Mouse (Mus musculus) neural tube, embryonic 11.5 days (tissue): ENCODE measurements around the gene Folr2. TPM values are rescaled to one million over a fixed set of nuclear protein-coding genes. Genes with fewer than 3 reads are reported as not detected.

ENCODE experiments used
- ATAC-seq: fragments of 200-750 bp; cut with Nextera tagmentation; 2 replicates; pipeline ENCODE4 v1.8.0; 2017; ENCODE audit warnings: moderate number of reproducible peaks, mild to moderate bottlenecking, moderate TSS enrichment, moderate library complexity; ENCODE audit not compliant: insufficient read depth, low FRiP score, low TSS enrichment
- DNase-seq: peaks from one replicate; pipeline ENCODE4 v3.0.0-alpha.2; 2015; ENCODE audit warnings: low spot score
- H3K27ac ChIP-seq: fragments of 300-500 bp; sonication (generic); 2 replicates; pipeline ENCODE4 v1.5.1; 2014; ENCODE audit warnings: low read depth, mild to moderate bottlenecking, low read length
- H3K27me3 ChIP-seq: fragments of 300-500 bp; sonication (generic); 2 replicates; pipeline ENCODE4 v1.6.1; 2014; ENCODE audit warnings: mild to moderate bottlenecking, low read length, mixed read lengths; ENCODE audit not compliant: control insufficient read depth, insufficient read depth
- H3K36me3 ChIP-seq: fragments of 300-500 bp; sonication (generic); 2 replicates; pipeline ENCODE4 v1.6.1; 2014; ENCODE audit warnings: mild to moderate bottlenecking, low read length, moderate library complexity, mixed read lengths; ENCODE audit not compliant: control insufficient read depth, insufficient read depth
- H3K4me1 ChIP-seq: fragments of 300-500 bp; sonication (generic); 2 replicates; pipeline ENCODE4 v1.6.1; 2014; ENCODE audit warnings: low read length, mixed read lengths; ENCODE audit not compliant: control insufficient read depth, insufficient read depth
- H3K4me2 ChIP-seq: fragments of 300-500 bp; sonication (generic); 2 replicates; pipeline ENCODE4 v1.6.1; 2014; ENCODE audit warnings: low read depth, mild to moderate bottlenecking, moderate library complexity
- H3K4me3 ChIP-seq: fragments of 300-500 bp; sonication (generic); 2 replicates; pipeline ENCODE4 v1.5.1; 2014; ENCODE audit warnings: low read depth, low read length
- H3K9ac ChIP-seq: fragments of 300-500 bp; sonication (generic); 2 replicates; pipeline ENCODE4 v1.6.1; 2014; ENCODE audit warnings: mild to moderate bottlenecking, low read length
- H3K9me3 ChIP-seq: fragments of 300-500 bp; sonication (generic); 2 replicates; pipeline ENCODE4 v1.6.1; 2016; ENCODE audit warnings: low read length; ENCODE audit not compliant: control insufficient read depth
- WGBS: fragments of 180-500 bp; shearing (Covaris S2); extraction: QIAGEN DNeasy Blood & Tissue Kit; methylation state at CpG from one replicate; pipeline ENCODE4 v1.1.7; 2014; 5-methylcytosine and 5-hydroxymethylcytosine counted together
- polyA plus RNA-seq: library from polyadenylated mRNA; unstranded; fragments of >200 nt; fragmentation: Nextera tagmentation; extraction: Ambion mirVana; gene quantifications from 2 replicates; pipeline ENCODE4 v1.2.1, GENCODE M21; 2014

Folr2 gene
- polyA plus RNA-seq, 1 experiment from 2014 or later: 0.25 TPM

DNA sequence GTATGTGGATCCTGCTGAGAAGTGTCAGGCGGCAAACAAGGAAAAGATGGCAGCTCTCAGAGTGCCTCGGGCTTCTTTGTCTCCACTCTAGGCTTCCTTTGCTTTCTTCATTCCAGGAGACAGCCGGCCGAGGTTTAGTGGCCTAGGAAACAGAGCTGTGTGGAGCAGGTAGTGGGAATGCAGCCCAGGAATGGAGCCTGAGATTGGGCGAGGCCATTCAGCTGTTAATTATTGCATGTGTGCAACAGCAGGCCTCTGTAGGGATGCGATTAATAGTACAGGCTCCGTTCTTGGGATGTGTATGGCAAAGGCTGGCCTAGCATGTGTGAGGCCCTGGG lies 12.1 kb upstream of the Folr2 start:
- Histone ChIP-seq H3K9me3 (no peaks in the 10 kb centered on the region), H3K9ac (no peak overlapping the region), H3K4me2 (no peak overlapping the region), H3K36me3 (no peaks in the 10 kb centered on the region), H3K4me3 (no peak overlapping the region), H3K27ac (no peak overlapping the region), H3K4me1 (no peaks in the 10 kb centered on the region), H3K27me3 (no peaks in the 10 kb centered on the region)
- DNase-seq: no peak
- WGBS: 78% methylated on average over 7 of the region's 7 CpGs
- no peak for ATAC-seq

GRCm38 (mm10) chr7:101868241-101869162 lies 11.5 kb upstream of the Folr2 start:
- Histone ChIP-seq H3K9me3 (no peaks in the 10 kb centered on the region), H3K36me3 (no peaks in the 10 kb centered on the region), H3K4me3 (no peak overlapping the region), H3K4me2 (no peak overlapping the region), H3K9ac (no peak overlapping the region), H3K27ac (no peak overlapping the region), H3K4me1 (no peaks in the 10 kb centered on the region), H3K27me3 (no peaks in the 10 kb centered on the region)
- DNase-seq: no peak
- no peak for ATAC-seq
- WGBS: 73% methylated on average over 13 of the region's 13 CpGs

- Histone ChIP-seq H3K9me3 (no peaks in the 10 kb centered on the region), H3K4me3 (no peak overlapping the region), H3K27ac (no peak overlapping the region), H3K36me3 (no peaks in the 10 kb centered on the region), H3K4me1 (no peaks in the 10 kb centered on the region), H3K9ac (no peak overlapping the region), H3K4me2 (no peak overlapping the region), H3K27me3 (no peaks in the 10 kb centered on the region)
- 98% methylated on average over 4 of the region's 4 CpGs for WGBS
- DNase-seq (no peak), ATAC-seq (no peak)
Observed at GRCm38 (mm10) chr7:101867482-101867881, 10.5 kb upstream of the Folr2 start.

DNA sequence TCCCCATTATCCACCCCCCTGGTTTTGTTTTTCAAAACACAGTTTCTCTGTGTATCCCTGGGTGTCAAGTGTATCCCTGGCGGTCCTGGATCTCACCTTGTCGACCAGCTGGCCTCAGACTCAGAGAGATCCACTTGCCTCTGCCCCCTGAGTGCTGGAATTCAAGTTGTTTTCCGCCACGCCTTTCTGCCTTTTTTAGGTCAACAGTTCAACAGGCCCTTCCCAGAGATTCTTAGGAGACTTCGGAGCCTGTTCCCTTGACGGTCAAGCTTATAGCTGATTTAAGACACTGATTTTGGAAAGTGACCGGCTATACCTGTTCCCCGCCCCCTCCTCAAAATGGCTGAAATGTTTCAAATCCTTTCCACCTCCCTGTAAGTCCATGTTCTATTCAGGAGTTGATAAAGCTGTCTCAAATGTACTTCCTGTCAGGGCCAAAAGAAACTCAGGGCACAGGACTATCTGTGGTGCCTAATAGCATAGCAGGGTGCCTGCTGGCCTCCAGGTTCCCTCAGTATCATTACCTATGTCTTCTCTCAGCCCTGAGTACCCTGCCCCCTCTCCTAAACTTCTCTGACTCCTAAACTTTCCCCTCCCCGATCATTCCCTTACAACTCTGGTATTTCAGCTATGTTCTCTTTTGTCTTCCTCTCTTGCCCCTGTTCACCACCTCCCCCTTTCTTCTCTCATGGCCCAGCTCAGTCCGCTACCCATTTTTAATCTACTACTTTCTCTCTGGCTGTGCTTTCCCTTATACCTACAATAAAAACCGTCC lies 9.7 kb upstream of the Folr2 start:
- Histone ChIP-seq H3K9me3 (no peaks in the 10 kb centered on the region), H3K4me3 (no peak overlapping the region), H3K27ac (no peak overlapping the region), H3K9ac (no peak overlapping the region), H3K27me3 (no peaks in the 10 kb centered on the region), H3K36me3 (no peaks in the 10 kb centered on the region), H3K4me2 (no peak overlapping the region), H3K4me1 (no peaks in the 10 kb centered on the region)
- ATAC-seq: no peak
- 83% methylated on average over 11 of the region's 11 CpGs for WGBS
- DNase-seq: no peak

GRCm38 (mm10) chr7:101863415-101863814 lies 6.4 kb upstream of the Folr2 start, which contains the start of gene Anapc15:
Gene Anapc15, plus strand, starts transcription at chr7:101863715.
- H3K27me3 ChIP-seq: no peaks in the 10 kb centered on the region
- DNase-seq: no peak
- no peaks in the 10 kb centered on the region for H3K9me3 ChIP-seq
- 81% methylated on average over 3 of the region's 3 CpGs for WGBS
- no peaks in the 10 kb centered on the region for H3K36me3 ChIP-seq
- no peak for ATAC-seq
- no peak within 1 kb of the TSS for H3K9ac ChIP-seq
- no peaks in the 10 kb centered on the region for H3K4me1 ChIP-seq
- no peak within 1 kb of the TSS for H3K27ac ChIP-seq
- H3K4me2 ChIP-seq: no peak within 1 kb of the TSS
- no peak within 1 kb of the TSS for H3K4me3 ChIP-seq

DNA sequence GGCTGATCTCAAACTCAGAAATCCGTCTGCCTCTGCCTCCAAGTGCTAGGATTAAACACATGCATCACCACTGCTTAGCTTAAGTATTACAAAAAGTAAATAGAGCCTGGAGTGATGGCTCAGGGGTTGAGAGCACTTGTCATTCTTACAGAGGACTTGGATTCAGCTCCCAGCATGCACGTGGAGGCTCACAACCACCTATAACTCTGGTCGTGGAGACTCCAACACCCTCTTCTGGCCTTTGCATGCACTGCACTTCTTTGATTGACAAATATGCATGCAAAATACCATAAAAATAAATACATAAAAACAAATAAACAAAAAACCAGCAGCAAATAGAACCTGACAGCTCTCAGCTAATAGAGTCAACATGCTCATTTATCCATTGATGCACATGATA lies 5.3 kb upstream of the Folr2 start:
- no peaks in the 10 kb centered on the region for H3K36me3 ChIP-seq
- no peak overlapping the region for H3K4me3 ChIP-seq
- 80% methylated on average over 3 of the region's 3 CpGs for WGBS
- no peak overlapping the region for H3K27ac ChIP-seq
- H3K4me2 ChIP-seq: no peak overlapping the region
- DNase-seq: no peak
- no peaks in the 10 kb centered on the region for H3K27me3 ChIP-seq
- no peak for ATAC-seq
- no peaks in the 10 kb centered on the region for H3K9me3 ChIP-seq
- H3K9ac ChIP-seq: no peak overlapping the region
- H3K4me1 ChIP-seq: no peaks in the 10 kb centered on the region

DNA sequence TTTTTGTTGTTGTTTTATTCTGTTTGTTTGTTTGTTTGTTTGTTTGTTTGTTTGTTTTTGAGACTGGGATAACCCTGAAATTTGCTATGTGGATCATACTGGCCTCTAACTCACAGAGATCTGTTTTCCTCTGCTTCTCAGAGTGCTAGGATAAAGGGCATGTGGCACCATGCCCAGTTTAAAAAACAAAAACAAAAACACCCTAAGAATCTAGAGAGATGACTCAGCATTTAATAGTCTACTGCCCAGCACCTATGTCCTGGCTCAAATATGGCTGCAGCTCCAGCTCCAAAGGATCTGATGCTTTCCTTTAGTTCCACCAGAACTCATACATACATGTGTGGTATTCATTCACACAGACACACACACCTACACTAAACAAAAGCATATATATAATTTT lies 4.0 kb upstream of the Folr2 start:
- Histone ChIP-seq H3K9ac (no peak overlapping the region), H3K27ac (no peak overlapping the region), H3K4me2 (no peak overlapping the region), H3K36me3 (no peaks in the 10 kb centered on the region), H3K4me3 (no peak overlapping the region), H3K9me3 (no peaks in the 10 kb centered on the region), H3K4me1 (no peaks in the 10 kb centered on the region), H3K27me3 (no peaks in the 10 kb centered on the region)
- DNase-seq (no peak), ATAC-seq (no peak)

DNA sequence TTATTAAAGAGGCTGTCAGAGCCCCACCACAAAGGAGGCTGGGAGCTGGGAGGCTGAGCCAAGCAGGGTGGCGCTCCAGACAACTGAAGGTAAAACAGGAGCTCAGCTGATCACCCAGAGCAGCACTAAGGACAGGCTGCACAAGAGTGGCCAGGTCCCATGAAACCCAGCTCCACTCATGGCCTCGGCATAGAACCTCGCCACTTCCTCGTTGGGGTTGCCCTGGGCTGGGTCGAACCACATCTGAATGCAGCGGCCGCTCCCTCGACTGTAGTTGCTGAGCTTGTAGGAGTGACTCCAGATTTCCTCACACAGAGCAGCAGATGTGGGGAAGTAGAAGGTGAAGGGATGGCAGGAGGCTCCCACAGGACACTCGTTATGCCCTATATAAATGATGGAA lies 1.4 kb upstream of the Folr2 start:
- H3K9me3 ChIP-seq: no peaks in the 10 kb centered on the region
- no peak overlapping the region for H3K4me2 ChIP-seq
- DNase-seq (no peak), ATAC-seq (no peak)
- no peak overlapping the region for H3K4me3 ChIP-seq
- H3K36me3 ChIP-seq: no peaks in the 10 kb centered on the region
- no peak overlapping the region for H3K27ac ChIP-seq
- H3K27me3 ChIP-seq: no peaks in the 10 kb centered on the region
- no peak overlapping the region for H3K9ac ChIP-seq
- 86% methylated on average over 9 of the region's 9 CpGs for WGBS
- no peaks in the 10 kb centered on the region for H3K4me1 ChIP-seq

GRCm38 (mm10) chr7:101853816-101854215 lies 3.2 kb downstream of the Folr2 start:
- whole genome bisulfite sequencing: 83% methylated on average over 2 of the region's 2 CpGs
- H3K4me3 ChIP-seq: no peak overlapping the region
- no peaks in the 10 kb centered on the region for H3K27me3 ChIP-seq
- no peaks in the 10 kb centered on the region for H3K36me3 ChIP-seq
- no peak for ATAC-seq
- no peaks in the 10 kb centered on the region for H3K9me3 ChIP-seq
- no peak overlapping the region for H3K4me2 ChIP-seq
- no peaks in the 10 kb centered on the region for H3K4me1 ChIP-seq
- H3K27ac ChIP-seq: no peak overlapping the region
- no peak for DNase-seq
- H3K9ac ChIP-seq: no peak overlapping the region
